Mouse (Mus musculus) liver, adult 2 months (tissue): ENCODE results near the gene Btbd10.

Source experiments
- CTCF ChIP-seq: fragments of 200-500 bp; IDR thresholded peaks from 2 replicates; pipeline ENCODE4 v1.5.1; 2011; ENCODE audit warnings: low read depth, low read length, control low read depth
- POLR2A ChIP-seq: fragments of 200-500 bp; IDR thresholded peaks from 2 replicates; pipeline ENCODE4 v1.6.1; 2011; ENCODE audit warnings: low read length, control low read depth; ENCODE audit not compliant: insufficient read depth; ENCODE audit errors: extremely low read depth

DNA sequence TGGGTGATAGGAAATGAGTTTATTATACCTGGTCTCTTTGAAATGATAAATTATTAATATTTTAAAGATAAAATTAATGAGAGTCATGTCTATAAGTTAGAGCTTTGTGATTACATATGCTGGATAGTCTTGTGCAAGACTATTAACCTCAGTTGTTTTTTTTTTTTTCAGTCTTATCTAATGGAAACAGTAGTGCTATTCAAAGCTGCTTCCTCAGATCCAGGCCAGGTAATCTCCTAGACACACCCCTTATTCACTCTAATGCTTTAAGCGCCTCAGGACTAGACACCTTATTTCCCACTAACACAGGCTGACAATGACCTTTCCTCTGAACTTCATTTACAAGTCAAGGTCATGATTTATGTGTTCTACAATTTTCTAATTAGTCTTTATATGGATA, 20.1 kb downstream of the Btbd10 start:
- TF ChIP-seq POLR2A (no peak), CTCF (no peak)
